Mouse (Mus musculus): ENCODE measurements around the gene Pgs1. TPM values are rescaled to one million over a fixed set of nuclear protein-coding genes. Genes with fewer than 3 reads are reported as not detected.
A peak's percentile ranks its signal among the peaks of the same experiment; 100 is the strongest.

The Pgs1 gene
- polyA plus RNA-seq, 1 experiment, result not detected

DNA sequence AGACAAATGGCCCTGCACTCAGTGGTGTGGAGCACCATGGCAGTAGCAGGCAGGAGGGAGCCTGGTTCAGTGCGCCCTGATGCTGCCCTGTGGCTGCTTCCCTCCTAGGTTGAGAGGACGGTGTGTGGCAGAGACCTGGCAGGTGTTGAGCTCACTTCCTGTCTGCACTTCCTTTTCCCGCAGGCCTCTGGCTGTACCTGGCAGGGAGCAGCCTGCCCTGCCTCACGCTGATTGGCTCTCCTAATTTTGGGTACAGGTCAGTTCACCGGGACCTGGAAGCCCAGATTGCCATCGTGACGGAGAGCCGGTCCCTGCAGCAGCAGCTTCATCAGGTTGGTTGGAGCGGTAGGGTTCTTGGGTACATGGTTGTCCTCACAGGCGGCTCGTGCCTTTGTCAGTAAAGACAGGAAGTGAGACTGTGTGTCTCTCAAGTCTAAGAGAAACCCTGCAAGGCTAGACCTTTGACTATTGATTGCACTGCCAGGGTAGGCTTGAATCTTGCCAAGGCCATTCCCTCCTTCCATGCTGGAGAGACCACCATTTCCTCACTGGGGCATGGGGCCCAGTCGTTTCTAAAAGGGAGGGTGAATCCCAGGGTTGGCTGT lies 28.4 kb downstream of the Pgs1 start:
- H3K27ac ChIP-seq (ENCODE audit: insufficient read depth, low read depth, low read length), result no peak overlapping the region
- TF ChIP-seq CTCF (IDR thresholded peaks at IDR 0.05; ENCODE audit: insufficient read depth, low read depth, low read length) (no peak), POLR2A (IDR thresholded peaks at IDR 0.05; ENCODE audit: insufficient read depth, low read depth, low read length) (no peak)
- H3K4me3 ChIP-seq (ENCODE audit: insufficient read depth, low read depth, low read length), result no peak overlapping the region
- 86% methylated on average over 12 of the region's 12 CpGs for WGBS
- peaks cover 9% of the 10 kb centered on the region for H3K4me1 ChIP-seq (ENCODE audit: control insufficient read depth, insufficient read depth, low read length)

DNA sequence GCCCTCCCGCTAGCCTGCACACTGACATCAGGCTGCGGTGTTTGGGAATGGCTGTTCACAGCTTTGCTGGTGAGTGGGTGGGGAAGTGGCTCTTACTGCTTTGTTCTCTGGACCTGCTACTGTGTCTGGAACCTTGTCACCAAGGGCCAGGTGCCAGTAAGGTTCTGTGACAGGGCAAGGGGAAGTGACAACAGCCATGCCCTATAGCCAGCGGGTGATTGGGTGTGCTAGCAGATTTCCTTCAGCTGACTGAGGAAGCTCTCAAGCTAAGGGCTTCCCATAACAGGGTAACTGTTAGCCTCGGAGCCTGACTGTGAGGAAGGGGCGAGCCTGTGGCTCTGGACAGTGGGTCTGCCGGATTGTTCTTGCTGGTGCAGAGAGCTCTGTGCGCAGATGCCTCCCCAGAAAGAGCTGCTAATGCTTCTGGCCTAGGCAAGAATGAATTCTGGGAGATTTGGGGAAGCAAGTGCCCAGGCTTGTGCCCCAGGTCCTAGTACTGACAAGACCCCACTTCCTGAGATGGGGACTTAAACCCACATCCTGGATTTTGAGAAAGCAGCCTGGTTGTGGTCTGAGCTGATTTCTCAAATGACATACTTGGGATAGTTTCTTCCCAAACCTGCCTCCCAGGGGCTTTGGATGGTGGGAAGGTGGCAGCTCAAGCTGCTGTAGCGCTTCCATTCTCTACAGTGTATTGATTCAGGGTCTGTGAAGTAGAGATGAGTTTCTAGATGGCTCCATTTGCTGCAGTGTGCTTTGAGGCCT lies 29.5 kb downstream of the Pgs1 start:
- 86% methylated on average over 8 of the region's 8 CpGs for WGBS
- peaks cover 4% of the 10 kb centered on the region; the same call in 1 of the 2 replicates for H3K4me1 ChIP-seq (ENCODE audit: control insufficient read depth, insufficient read depth, low read length)
- H3K27ac ChIP-seq (ENCODE audit: insufficient read depth, low read depth, low read length), result no peak overlapping the region; the same call in 1 of the 2 replicates
- H3K4me3 ChIP-seq (ENCODE audit: insufficient read depth, low read depth, low read length), result no peak overlapping the region
- TF ChIP-seq POLR2A (IDR thresholded peaks at IDR 0.05; ENCODE audit: insufficient read depth, low read depth, low read length) (no peak), CTCF (IDR thresholded peaks at IDR 0.05; ENCODE audit: insufficient read depth, low read depth, low read length) (no peak)

DNA sequence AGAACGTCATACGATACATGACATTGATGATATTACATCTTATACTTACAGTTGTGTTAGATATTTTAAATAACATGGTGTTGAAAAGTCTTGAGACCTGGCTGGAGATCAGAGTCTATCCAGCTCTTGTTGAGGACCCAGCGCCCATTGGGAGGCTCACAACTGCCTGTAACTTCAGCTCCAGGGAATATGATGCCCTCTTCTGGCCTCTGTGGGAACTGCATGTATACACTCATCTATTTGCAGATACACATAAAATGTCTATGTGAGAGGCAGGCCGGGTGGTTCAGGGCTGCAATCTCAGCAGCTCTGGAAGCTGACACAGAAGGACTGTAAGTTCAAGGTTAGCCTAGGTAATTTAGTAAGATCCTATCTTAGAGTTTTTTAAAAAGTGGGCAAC lies 32.2 kb downstream of the Pgs1 start:
- H3K4me1 ChIP-seq (ENCODE audit: control insufficient read depth, insufficient read depth, low read length), result peaks cover 4% of the 10 kb centered on the region; the same call in 1 of the 2 replicates
- WGBS, result 97% methylated on average over 4 of the region's 4 CpGs
- no peak for TF ChIP-seq POLR2A (IDR thresholded peaks at IDR 0.05; ENCODE audit: insufficient read depth, low read depth, low read length)
- TF ChIP-seq CTCF (IDR thresholded peaks at IDR 0.05; ENCODE audit: insufficient read depth, low read depth, low read length), result no peak

DNA sequence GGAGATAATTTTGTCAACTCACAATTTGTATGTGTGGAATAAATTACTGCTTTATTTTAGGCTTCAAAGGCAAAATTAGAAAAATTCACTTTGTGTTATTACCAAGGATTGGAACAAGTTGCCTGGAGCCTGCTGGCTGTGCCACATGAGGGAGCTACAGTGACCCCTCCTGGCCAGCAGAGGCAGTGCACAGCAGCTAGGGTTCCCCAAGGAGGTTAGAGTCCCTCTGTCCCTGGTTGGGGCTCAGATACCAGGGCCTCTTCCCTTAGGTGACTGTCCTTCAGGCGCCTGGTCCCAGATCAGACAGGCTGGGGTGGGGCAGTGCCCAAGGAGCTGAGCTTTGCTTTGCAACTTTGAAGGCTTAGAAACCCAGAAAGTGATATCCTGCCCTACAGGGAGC lies 35.7 kb downstream of the Pgs1 start:
- no peaks in the 10 kb centered on the region for H3K4me1 ChIP-seq (ENCODE audit: control insufficient read depth, insufficient read depth, low read length)
- no peak for TF ChIP-seq POLR2A (IDR thresholded peaks at IDR 0.05; ENCODE audit: insufficient read depth, low read depth, low read length)
- TF ChIP-seq CTCF (IDR thresholded peaks at IDR 0.05; ENCODE audit: insufficient read depth, low read depth, low read length), result peak; percentile 83; the same call in 1 of the 2 replicates
- 62% methylated on average over 1 of the region's 1 CpGs for WGBS
- H3K4me3 ChIP-seq (ENCODE audit: insufficient read depth, low read depth, low read length), result no peak overlapping the region
- H3K27ac ChIP-seq (ENCODE audit: insufficient read depth, low read depth, low read length), result no peak overlapping the region

More for the DNA sequence above, 32.2 kb downstream of the Pgs1 start:
- Histone ChIP-seq H3K27ac (ENCODE audit: insufficient read depth, low read depth, low read length) (no peak overlapping the region), H3K4me3 (ENCODE audit: insufficient read depth, low read depth, low read length) (no peak overlapping the region)

DNA sequence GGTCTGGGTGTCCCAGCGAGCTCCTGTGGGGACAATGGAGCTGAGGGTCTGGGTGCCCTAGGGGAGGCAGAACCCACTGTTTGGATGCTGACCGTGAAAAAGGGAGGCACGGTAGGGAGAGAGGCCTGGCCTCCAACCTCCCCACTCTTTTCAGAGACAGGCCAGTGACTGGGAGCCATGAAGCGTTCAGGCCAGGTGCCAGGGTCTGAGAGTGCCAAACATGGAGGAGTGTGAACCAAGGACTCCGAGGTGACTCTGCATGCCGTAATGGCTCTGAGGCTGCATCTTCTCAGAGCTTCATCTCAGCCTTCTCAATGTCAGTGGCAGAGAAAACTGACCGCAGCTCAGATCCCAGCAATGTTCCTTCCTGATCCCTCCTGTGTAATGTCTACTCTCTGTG lies 37.4 kb downstream of the Pgs1 start:
- H3K4me3 ChIP-seq (ENCODE audit: insufficient read depth, low read depth, low read length), result no peak overlapping the region
- H3K4me1 ChIP-seq (ENCODE audit: control insufficient read depth, insufficient read depth, low read length), result no peaks in the 10 kb centered on the region
- 88% methylated on average over 7 of the region's 7 CpGs for WGBS
- TF ChIP-seq POLR2A (IDR thresholded peaks at IDR 0.05; ENCODE audit: insufficient read depth, low read depth, low read length) (no peak), CTCF (IDR thresholded peaks at IDR 0.05; ENCODE audit: insufficient read depth, low read depth, low read length) (no peak)
- no peak overlapping the region for H3K27ac ChIP-seq (ENCODE audit: insufficient read depth, low read depth, low read length)

DNA sequence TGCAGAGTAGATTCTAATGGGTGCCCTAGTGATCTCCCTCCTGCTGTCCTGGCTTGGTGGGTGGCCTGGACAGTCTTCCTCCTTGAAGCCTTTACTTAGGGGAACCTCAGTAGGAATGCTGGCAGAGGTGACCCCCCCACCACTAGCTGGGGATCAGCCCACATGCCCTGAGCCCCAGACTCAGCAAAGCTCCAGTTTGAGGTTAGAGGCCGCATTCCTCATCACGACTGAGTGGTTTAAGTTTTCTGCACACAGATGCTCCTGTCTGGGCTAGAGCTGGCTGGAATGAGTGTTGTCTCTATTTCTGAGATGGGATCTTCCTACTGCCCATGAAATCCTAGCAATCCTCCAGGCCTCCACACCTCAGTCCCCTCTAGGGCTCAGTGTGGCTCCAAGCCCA lies 38.0 kb downstream of the Pgs1 start:
- no peak overlapping the region for H3K27ac ChIP-seq (ENCODE audit: insufficient read depth, low read depth, low read length)
- H3K4me1 ChIP-seq (ENCODE audit: control insufficient read depth, insufficient read depth, low read length), result no peaks in the 10 kb centered on the region
- TF ChIP-seq CTCF (IDR thresholded peaks at IDR 0.05; ENCODE audit: insufficient read depth, low read depth, low read length) (no peak), POLR2A (IDR thresholded peaks at IDR 0.05; ENCODE audit: insufficient read depth, low read depth, low read length) (no peak)
- no peak overlapping the region for H3K4me3 ChIP-seq (ENCODE audit: insufficient read depth, low read depth, low read length)
- WGBS, result 88% methylated on average over 2 of the region's 2 CpGs

DNA sequence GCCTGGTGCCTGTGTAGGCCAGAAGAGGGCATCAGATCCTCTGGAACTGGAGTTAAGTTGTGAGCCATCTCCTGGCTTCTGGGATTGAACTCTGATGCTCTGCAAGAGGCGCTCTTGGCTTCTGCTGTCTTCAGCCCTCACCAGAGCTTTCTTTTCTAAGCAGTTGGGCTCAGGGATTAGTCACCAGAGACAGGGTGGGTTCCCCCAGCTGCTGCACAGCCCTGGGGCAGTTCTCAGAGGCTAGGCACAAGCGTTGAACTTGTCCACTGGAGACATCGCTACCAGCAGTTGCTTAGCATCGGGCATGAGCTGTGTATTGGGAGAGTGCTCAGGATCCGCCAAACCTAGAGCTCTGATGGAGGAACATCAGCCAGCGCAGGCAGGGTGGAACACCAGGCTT lies 43.1 kb downstream of the Pgs1 start:
- 86% methylated on average over 6 of the region's 6 CpGs for WGBS
- H3K4me1 ChIP-seq (ENCODE audit: control insufficient read depth, insufficient read depth, low read length), result no peaks in the 10 kb centered on the region
- no peak overlapping the region for H3K4me3 ChIP-seq (ENCODE audit: insufficient read depth, low read depth, low read length)
- TF ChIP-seq CTCF (IDR thresholded peaks at IDR 0.05; ENCODE audit: insufficient read depth, low read depth, low read length) (no peak), POLR2A (IDR thresholded peaks at IDR 0.05; ENCODE audit: insufficient read depth, low read depth, low read length) (no peak)
- no peak overlapping the region for H3K27ac ChIP-seq (ENCODE audit: insufficient read depth, low read depth, low read length)

DNA sequence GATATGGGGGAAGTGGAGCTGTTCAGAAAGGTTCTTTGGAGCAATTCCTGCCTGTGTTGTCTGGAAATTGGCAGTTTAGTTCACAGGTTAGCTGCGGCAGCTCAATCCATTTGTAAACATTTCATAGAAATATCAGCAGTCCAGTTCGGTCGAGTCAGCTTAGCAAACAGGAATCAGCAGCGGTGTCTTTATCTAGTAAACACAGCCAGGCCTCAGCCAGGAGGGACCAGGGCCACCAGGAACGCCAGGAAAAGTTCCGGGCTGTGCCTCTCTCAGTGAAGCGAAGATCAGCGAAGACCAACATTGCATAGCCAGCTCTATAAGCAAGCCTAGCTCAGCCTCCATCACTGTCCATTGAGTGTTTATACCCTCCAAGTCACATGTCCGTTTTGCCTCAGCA lies 45.0 kb downstream of the Pgs1 start:
- no peak overlapping the region for H3K4me3 ChIP-seq (ENCODE audit: insufficient read depth, low read depth, low read length)
- 94% methylated on average over 9 of the region's 9 CpGs for WGBS
- no peak for TF ChIP-seq CTCF (IDR thresholded peaks at IDR 0.05; ENCODE audit: insufficient read depth, low read depth, low read length)
- no peak for TF ChIP-seq POLR2A (IDR thresholded peaks at IDR 0.05; ENCODE audit: insufficient read depth, low read depth, low read length)
- H3K27ac ChIP-seq (ENCODE audit: insufficient read depth, low read depth, low read length), result no peak overlapping the region
- H3K4me1 ChIP-seq (ENCODE audit: control insufficient read depth, insufficient read depth, low read length), result no peaks in the 10 kb centered on the region

DNA sequence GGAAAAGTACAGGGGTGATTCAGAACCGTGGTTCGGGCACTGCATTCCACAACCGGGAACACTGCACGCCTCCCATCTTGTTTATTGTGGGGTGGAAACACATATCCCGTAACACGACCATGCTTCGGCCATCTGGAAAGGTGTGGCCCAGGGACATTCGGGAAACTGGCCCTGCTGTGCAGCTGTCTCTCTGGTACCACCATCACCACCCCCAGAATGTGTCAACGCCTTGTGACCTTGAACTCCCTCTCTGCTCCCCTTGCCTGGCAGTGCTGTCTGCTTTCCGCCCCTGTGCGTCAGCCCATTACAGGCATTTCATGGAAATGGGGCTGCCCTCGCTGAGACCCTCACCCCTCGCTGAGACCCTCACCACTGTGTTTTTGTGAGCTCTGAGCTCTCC lies 48.3 kb downstream of the Pgs1 start:
- no peak overlapping the region for H3K4me3 ChIP-seq (ENCODE audit: insufficient read depth, low read depth, low read length)
- H3K4me1 ChIP-seq (ENCODE audit: control insufficient read depth, insufficient read depth, low read length), result no peaks in the 10 kb centered on the region
- WGBS, result 87% methylated on average over 13 of the region's 13 CpGs
- no peak overlapping the region for H3K27ac ChIP-seq (ENCODE audit: insufficient read depth, low read depth, low read length)
- no peak for TF ChIP-seq POLR2A (IDR thresholded peaks at IDR 0.05; ENCODE audit: insufficient read depth, low read depth, low read length)
- TF ChIP-seq CTCF (IDR thresholded peaks at IDR 0.05; ENCODE audit: insufficient read depth, low read depth, low read length), result no peak

All from olfactory bulb, adult 2 months (tissue).